Mouse (Mus musculus): Measurements from ENCODE around the gene Gpr107. TPM values are rescaled to one million over a fixed set of nuclear protein-coding genes. Genes with fewer than 3 reads are reported as not detected.

Gene Gpr107
- polyA plus RNA-seq, 1 experiment from 2014 or later = 28.7 TPM

- Histone ChIP-seq H3K4me1 (peaks cover 74% of the 10 kb centered on the region), H3K27me3 (replicated peaks; ENCODE audit: low read depth, poor library complexity, severe bottlenecking) (no peaks in the 10 kb centered on the region), H3K9me3 (no peaks in the 10 kb centered on the region), H3K4me3 (no peak overlapping the region), H3K27ac (replicated peaks) (peak overlapping the region; percentile 36), H3K36me3 (replicated peaks) (peaks cover 37% of the 10 kb centered on the region)
- WGBS = 62% methylated on average over 10 of the region's 10 CpGs
- DNase-seq (ENCODE audit: low spot score) = peak; percentile 41
Observed at GRCm38 (mm10) chr2:31263746-31264378, 111.7 kb downstream of the Gpr107 start.

GRCm38 (mm10) chr2:31267447-31267846 is 115.3 kb downstream of the Gpr107 start:
- no peak for DNase-seq (ENCODE audit: low spot score)
- Histone ChIP-seq H3K4me3 (no peak overlapping the region), H3K27me3 (replicated peaks; ENCODE audit: low read depth, poor library complexity, severe bottlenecking) (no peaks in the 10 kb centered on the region), H3K27ac (replicated peaks) (peak overlapping the region; percentile 25), H3K9me3 (no peaks in the 10 kb centered on the region), H3K4me1 (peaks cover 67% of the 10 kb centered on the region), H3K36me3 (replicated peaks) (peaks cover 50% of the 10 kb centered on the region)
- 33% methylated on average over 6 of the region's 6 CpGs for WGBS

Other genes starting within 250 kb of the Gpr107 start
- gene Ptges, start 222.5 kb upstream of the Gpr107 start, polyA plus RNA-seq (2016; fragmentation: Nextera tagmentation; extraction: Ambion mirVana) = 10.2 and 10.3 TPM in 2 replicates
- gene Tor1b, start 199.4 kb upstream of the Gpr107 start, polyA plus RNA-seq (2016; fragmentation: Nextera tagmentation; extraction: Ambion mirVana) = 24.7 and 25.0 TPM in 2 replicates
- 81.6 and 85.6 TPM in 2 replicates for gene Tor1a, start 184.4 kb upstream of the Gpr107 start, polyA plus RNA-seq (2016; fragmentation: Nextera tagmentation; extraction: Ambion mirVana)
- gene BC005624, start 170.1 kb upstream of the Gpr107 start, polyA plus RNA-seq (2016; fragmentation: Nextera tagmentation; extraction: Ambion mirVana) = 54.3 and 57.4 TPM in 2 replicates
- gene Usp20, start 170.0 kb upstream of the Gpr107 start, polyA plus RNA-seq (2016; fragmentation: Nextera tagmentation; extraction: Ambion mirVana) = 16.6 and 17.0 TPM in 2 replicates
- gene Fnbp1, start 10.3 kb upstream of the Gpr107 start, polyA plus RNA-seq (2016; fragmentation: Nextera tagmentation; extraction: Ambion mirVana) = 15.7 and 17.0 TPM in 2 replicates
- gene Ncs1, start 93.5 kb downstream of the Gpr107 start, polyA plus RNA-seq (2016; fragmentation: Nextera tagmentation; extraction: Ambion mirVana) = 66.0 and 66.5 TPM in 2 replicates
- gene Hmcn2, start 162.1 kb downstream of the Gpr107 start, polyA plus RNA-seq (2016; fragmentation: Nextera tagmentation; extraction: Ambion mirVana) = 0.15 TPM in 1 of 2 replicates, not detected in the other